Mouse (Mus musculus) pancreas, adult 10 weeks (tissue): ENCODE results near the gene Gfra1. TPM values are rescaled to one million over a fixed set of nuclear protein-coding genes. Genes with fewer than 3 reads are reported as not detected.

Experiments used
- polyA plus RNA-seq: library from polyadenylated mRNA; stranded (reverse); fragments of 350-450 nt; fragmentation: Illumina TruSeq; extraction: RNeasy Lipid Tissue Mini Kit (QIAGEN cat#74804); gene quantifications from one replicate; pipeline ENCODE4 v1.2.3, GENCODE M21; 2015; ENCODE audit warnings: low read depth, low replicate concordance; ENCODE audit not compliant: insufficient read depth

The Gfra1 gene
- 0.35 TPM for polyA plus RNA-seq

GRCm38 (mm10) chr19:58455496-58456061, at the start of gene Gfra1:
Gene Gfra1 (minus strand): TSS chr19:58455909.

Other genes starting within 250 kb of the Gfra1 start
- gene Ccdc172, start 56.1 kb upstream of the Gfra1 start, polyA plus RNA-seq, result not detected
- gene Pnlip, start 196.6 kb upstream of the Gfra1 start, polyA plus RNA-seq, result 29,383 TPM